Mouse (Mus musculus) thymus, adult 18-20 months (tissue): ENCODE results near the gene Arhgap8.

ENCODE experiments used
- DNase-seq, 2 experiments: peaks; one replicate each; pipeline ENCODE4 v3.0.0; 2022; ENCODE audit warnings: mixed read lengths in 2 of 2

Gene Arhgap8

DNA sequence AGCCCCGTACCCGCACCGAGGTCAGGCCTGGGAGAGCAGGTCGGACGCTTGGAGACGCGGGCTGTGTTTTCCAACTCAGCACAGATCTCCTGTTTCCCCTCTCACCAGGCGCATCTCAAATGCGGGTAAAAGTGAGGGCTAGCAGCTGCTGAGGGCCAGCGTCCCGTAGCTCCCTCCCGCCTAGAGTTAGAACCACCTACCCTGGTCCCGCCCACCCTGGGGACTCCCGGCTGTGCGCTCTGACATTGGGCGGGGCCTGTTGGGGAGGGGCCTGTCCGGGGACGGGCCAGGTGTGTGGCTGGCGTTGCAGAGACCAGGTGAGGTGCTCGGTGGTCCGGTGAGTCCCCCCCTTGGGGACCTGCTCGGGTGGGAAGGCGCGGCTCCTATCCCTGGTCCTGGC is at the start of gene Arhgap8:
Gene Arhgap8, plus strand, starts transcription at position 262 of the 400 bp plus-strand sequence.
- DNase-seq, result no peak

DNA sequence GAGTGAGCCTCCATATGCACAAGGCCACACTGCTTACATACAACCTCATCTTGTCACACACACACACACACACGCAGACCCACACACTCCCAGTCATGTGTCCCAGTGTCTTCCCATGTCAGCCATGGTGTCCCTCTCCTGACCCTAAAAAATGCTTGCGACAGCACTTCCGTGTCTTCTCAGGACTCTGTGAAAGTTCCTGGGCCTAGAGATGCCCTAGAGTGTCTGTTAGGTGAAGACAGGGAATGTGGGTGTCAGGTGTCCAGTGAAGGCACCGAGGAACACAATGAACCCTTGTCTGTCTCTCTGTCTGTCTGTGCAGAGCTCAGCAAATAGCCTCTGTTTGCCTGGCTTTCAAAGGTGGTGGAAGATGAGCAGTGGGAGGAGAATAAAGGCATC is 49.2 kb upstream of the Arhgap8 start:
- no peak for DNase-seq

DNA sequence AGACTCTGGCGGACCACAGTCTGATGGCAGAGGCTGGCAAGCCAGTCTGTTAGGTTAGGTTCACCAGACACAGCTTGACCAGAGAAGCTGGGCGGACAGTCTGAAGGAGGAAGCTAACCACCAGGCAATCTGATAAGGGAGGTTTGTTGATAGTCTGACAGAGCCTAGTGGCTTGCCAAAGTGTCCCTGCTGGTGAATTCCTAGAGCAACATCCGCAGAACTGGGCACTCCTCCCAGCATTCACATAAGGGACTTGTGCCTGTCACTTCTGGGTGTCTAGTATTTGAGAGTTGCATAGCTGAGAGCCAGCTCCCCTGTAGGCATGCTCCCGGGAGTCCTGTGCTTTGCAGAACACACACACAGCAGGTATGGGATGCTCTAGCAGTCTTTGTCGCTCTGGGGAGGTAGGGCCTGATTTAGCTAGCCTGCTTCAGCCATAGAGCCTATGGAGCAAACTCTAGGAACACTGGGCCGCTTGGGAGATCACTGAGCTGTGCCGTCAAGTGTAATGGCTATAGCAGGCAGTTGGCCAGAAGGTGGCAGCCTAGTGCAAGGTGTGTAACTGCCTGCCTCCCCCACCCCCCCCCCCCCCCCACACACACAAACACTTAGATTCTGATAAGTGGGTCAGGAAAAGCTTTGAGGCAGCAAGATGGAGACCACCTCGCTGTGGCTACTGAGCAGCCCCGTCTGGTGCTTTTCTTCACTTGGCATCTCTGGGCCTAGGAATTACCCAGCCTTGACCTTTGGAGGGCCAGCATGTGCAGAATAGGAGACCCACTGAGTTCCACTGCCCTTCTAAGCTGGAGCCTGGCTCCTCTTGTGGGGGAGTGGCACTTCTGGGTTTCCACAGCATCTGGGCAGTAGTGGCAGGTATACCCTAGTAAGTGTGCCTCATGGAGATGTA is 48.2 kb upstream of the Arhgap8 start:
- DNase-seq, result no peak

DNA sequence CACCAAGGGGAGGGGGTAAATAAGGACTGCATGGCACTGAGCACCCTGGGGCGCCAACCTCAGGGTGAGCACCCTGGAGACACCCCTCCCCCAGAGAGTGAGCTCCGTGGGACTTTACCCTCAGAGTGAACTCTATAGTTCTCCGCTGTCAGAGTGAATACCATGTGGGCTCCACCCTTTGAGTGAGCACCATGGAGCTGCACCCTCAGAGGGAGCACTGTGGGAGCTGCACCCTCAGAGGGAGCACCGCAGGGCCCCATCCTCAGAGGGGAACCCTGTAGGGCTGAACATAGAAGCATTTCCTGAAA is 47.6 kb upstream of the Arhgap8 start:
- DNase-seq, result no peak

DNA sequence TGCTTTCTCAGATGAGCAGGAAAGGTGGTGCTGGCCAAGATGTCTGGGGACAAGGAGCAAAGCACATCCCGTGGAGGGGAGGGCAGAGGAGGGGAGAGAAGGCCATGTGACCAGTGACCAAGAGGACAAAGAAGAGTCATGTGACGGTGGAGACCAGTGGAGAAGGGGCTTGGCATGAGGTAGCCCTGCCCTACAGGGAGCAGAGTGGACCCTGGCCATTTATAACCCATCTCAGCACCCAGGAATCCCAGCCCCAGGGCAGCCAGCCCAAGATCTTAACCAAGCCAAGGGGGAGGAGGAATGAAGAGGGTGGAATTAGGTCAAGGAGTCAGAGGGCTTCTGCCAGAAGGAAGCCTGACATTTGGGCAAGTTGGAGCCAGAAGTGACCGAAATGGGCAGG is 47.2 kb upstream of the Arhgap8 start:
- no peak for DNase-seq

DNA sequence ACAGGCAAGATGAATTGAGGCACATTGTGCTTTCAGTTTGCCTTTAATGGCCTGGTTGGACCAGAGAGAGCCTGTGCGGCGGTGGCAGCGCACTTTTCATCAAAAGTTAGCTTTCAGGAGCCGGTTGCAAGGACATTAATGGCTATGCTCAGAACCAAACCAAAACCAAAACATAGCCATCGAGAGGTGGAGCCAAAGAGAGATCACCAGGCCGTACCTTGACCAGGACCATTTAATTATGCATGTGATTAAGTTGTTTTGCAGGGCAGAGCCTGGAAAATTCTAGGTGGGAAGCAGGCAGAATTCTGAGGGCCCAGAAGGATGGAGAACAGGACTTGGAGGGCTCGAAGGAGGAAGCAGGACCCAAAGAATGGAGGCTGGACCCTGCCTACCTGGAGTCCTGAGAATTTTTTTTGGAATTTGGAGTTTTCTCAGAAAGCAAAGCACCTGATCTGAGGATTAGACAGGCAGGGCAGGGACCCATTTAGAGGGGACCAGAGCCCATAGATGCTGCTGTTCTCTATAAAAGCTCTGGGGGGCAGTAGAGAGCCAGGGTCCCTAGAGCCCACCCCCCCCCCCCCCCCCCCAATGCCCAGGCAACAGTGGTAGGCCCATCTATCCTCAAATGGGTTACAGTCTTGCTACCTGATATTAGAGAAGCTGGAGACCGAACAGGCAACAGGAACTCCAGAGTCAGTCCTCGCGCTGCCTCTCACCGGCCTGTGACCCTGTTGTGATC is 45.4 kb upstream of the Arhgap8 start:
- DNase-seq, result no peak

DNA sequence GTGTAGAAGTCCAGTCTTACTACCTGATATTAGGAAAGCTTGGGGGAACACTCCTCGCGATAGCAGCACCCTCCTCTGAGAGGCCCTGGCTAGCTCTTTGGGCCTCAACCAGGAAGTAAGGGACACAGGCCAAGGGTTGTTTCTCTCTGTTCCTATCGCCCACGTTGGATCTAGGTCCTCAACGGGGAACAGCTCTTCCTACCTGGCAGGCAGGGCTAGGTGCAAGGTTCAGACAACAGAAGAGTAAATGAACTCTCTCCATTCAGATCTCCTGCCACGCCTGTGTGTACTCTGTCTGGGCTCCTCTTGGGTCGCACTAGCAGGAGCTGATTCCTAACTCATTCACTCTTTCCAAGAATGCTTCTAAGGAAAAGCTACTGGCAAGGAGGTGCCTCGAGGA is 44.5 kb upstream of the Arhgap8 start:
- DNase-seq, result no peak

DNA sequence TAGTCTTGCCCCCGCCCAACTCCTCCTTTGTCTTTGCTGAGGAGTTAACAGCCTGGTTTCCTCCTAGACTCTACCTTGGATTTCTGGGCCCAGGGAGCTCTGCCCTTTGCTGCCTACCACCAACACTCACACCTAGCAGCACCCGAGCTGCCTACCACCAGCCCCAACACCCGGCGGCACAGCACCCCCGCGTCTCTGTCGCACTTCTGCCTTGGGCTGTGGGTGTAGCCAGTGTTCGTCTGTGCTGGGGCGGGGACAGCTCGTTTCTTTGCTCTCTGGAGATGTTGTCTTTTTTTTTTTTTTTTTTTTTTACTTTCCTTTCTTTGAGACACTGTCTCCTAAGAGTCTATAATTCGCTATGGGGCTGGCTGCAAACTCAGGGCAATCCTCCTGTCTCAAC is 41.9 kb upstream of the Arhgap8 start:
- no peak for DNase-seq

DNA sequence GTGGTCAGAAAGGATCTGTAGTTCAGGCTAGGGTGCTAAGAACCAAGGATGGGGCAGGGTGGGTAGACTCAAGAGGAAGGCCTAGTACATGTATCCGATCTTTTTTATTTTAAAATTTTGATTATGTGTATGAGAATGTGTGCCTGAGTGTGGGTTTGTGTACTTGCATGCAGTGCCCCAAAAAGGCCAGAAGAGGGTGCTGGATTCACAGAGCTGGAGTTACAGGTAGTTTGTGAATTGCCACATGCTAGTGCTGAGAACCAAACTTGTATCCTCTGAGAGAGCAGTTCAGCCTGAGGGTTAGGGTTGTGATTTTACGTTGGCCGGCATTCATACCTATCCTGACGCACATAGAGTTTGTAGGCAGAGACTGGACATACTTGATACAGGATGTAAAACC is 40.8 kb upstream of the Arhgap8 start:
- DNase-seq, result no peak

DNA sequence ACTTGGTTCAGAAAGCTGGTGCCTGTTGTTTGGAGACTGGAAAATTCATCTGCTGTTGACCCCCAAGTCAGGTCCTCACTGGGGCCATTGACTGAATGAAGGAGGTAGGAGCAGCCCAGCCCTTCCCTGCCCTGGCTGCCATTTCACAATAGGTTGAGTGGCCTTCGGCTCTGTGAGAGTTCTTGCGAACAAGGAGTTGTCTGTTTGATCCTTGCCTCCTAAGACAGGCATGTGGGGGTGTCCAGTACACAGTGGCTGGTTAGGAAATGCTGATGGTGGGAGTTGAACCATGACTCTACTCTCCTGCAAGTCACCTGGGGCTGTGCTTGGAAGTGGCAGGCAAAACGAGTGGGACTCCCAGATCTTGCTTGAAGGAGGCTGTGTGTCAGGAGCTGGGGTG is 40.1 kb upstream of the Arhgap8 start:
- DNase-seq, result no peak

DNA sequence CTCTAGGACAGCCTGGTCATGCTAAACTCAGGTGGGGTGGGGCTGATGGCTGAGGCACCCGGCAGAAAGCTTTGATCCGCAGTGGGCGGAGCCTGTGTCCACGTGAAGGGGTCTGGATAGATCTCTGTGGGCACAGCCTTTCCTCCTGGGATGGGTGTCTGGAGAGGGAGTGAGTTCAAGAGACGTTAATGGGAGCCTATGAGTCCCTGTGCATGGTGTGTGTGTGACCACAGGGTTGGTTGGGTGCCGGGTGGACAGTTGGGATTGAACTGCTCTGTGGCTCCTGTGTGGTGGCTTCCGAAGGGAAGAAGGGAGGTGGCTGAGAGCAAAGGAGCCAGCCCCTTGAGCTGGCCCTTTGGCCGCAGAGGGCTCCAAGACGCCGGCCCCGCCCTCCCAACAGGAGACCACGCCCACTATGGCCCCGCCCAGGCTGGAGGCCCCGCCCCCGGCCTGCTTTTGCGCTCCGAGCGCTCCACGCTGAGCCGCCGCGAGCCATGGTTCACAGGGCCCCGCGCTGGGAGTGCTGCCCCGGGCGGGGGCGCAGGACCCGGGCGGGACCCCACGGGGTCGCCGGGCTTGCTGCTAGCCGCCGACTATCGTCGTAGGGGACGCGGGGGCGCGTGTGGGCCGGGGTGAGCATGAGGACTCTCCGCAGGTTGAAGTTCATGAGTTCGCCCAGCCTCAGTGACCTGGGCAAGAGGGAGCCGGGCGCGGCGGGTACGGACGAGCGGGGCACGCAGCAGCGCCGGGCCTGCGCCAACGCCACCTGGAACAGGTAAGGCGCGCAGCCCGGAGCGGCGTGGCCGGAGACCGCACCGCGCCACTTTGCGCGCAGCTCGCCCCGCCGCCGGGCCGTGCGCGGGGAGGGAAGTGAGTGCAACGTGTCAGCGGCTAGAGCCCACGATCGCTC is 39.1 kb upstream of the Arhgap8 start:
- peak; percentile 39 to 43 for DNase-seq

DNA sequence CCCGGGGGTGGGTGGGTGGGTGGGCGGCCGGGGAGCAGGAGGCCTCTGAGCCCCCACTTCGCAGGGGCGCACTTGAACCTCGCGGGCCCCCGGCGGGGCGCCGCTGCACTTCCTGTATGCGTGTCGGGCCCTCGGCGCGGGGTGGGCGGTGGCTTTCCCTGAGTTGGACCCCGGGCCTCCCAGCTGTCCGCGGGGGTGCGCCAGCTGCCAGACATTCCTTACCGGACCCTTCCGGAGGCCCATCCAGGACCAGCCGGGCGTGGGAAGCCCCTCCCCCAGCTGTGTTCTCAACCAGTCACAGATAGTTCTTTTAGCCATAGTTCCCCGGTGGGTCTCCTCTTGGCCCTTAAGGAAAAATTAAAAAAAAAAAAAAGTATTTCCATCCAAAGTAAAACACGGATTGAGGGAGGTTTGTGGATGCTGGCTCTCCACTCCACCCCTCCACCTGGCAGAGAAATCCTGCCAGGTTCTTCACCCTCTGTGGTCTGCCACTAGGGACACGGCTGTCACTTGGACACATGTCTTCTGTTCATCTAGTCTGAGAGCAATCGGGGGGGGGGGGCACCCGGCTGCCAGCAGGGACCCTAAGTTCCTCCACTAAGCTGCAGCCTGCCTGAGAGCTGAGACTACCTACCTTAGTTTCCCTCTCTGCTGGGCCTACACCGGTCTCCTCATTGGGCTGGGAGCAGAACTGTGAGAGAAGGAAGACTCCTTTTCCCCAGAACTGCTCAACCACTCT is 38.2 kb upstream of the Arhgap8 start:
- peak in 1 of 2 experiments; percentile 17 for DNase-seq

DNA sequence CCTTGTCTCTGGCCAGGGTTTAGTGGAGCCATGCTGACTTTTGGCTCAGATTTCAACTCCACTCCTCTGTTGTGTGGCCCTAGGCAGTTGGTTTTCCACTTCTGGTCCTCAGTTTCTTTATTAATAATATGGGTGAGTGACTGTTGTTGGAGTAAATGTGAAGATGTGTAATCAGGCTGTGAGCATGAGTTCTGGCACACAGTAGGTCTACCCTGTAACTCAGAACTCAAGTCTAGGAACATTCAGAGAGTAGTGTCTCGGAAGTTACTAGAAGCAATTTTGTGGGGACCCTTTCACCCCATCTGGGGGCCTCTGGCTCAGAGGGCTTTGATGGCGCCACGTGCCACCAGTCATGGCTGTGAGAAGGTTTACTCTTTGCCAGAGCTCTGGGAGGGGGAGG is 37.6 kb upstream of the Arhgap8 start:
- no peak for DNase-seq

DNA sequence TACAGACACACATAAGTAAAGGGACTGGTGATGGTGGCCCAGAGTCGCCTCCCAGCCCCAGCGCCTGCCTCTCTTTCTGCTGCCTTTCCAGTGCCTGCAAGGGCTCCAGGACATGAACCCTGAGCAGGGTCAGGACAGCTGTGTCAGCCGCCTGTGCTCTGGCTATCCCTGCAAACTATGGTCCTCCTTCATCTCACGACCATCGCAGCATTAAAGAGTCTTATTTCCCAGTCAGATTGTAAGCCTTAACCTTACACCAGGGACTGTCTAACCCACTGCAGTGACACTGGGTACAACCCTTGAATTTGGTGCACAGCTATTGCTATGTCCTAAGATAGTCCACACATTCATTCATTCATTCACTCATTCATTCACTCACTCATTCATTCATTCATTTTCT is 37.0 kb upstream of the Arhgap8 start:
- DNase-seq, result no peak

DNA sequence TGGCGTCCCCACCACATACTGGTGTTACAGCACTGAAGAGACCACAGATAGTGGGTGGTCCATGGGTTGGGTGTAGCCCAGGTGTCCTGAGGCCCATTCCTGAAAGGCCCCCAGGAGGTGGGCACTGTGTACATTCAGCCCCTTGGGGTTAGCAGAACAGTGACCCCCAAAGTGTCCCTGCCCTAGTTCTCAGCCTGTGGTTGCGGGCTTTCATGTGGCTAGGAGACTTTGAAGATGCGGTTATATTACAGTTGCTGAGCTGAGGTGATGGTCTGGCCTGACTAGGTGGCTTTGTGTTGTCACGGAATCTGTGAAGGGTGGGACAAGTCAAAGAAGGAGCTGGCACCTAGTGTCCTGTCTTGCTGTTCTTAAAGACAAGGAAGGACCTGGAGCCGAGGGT is 35.3 kb upstream of the Arhgap8 start:
- no peak for DNase-seq

DNA sequence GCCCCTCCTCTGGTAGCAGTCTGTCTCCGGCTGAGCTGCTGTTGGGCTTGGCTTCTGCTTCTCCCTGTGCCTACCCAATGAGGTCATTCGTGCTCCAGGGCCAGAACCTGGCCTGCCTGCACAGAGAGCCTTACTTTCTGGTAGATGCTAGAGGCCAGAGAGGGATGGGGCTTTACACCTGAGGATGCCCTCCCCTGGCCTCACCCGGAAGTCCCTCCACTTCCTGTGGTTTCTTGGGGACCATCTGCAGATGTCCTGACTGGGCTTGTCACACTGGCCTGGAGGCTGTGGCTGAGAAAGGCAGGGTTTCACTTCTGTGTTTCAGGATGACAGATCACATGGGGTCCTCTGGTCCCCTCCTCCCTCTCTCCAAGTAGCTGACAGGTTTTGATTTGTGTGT is 34.4 kb upstream of the Arhgap8 start:
- DNase-seq, result peak; percentile 21 to 56

DNA sequence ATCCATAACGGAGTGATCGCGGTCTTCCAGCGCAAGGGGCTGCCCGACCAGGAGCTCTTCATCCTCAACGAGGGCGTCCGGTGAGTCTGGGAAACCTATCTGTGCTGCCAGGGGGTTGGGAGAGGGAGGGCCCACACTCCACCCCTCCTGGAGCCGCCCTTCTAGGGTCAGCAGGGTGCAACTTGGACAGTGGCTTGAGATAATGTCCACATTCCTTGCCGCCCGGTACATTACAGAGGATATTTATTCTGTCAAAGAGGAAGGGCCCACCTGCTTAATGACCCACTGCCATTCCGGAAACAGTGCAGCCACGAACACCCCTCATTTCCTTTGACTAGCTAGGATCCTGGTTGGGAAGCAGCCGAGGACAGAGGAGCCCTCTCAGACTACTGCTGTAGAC is 31.9 kb upstream of the Arhgap8 start:
- DNase-seq, result no peak

DNA sequence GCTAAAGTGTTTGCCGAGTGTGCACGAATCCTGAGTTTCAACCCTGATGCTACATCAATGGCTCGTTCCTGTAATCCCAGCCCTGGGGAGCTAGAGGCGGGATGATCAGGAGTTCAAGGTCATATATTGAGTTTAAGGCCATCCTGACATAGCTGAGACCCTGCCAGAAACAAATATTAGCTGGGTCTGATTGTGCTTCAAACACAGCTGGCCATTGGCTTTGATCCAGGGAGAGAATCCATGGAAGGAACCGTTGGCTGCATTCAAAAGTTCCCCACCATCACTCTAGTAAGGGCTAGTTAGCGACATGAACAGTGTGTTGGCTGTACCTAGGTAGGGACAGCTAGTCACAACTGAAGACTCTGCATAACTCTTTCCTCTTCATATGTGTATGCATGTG is 30.5 kb upstream of the Arhgap8 start:
- DNase-seq, result no peak

DNA sequence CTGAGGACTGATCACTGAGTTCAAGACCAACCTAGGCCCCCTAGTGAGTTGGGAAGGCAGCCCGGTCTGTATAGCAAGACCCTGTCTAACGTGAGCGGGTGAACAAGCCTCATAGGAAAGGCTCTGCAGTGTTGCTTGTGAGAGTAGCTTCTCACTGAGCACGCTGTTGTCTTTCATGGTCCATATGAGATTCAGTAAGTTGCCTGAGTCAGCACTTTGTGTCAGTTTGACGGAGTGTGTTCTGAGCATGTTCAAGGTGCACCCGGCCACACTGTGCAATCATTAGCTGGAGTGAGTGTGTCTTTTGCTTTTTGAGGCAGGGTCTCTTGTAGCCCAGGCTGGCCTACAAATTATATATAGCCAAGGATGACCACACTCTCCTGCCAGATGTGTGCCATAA is 28.3 kb upstream of the Arhgap8 start:
- DNase-seq, result no peak

DNA sequence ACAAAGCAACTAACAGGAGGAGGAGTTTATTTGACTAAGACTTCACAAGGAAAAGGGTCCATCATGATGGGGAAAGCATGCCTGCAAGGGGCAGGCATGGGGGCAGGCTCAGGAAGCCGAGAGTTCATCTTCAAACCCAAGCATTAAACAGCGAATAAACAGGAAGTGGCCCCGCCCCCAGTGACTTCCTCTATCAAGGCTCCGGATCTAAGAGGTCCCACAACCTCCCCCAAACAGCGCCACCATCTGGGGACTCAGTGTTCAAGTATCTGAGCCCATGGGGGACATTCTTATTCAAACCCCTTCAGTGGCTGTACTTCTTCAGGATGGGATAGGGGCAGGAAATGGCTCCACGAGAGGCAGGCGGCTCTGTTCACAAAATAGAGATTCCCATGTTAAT is 27.2 kb upstream of the Arhgap8 start:
- DNase-seq, result no peak

DNA sequence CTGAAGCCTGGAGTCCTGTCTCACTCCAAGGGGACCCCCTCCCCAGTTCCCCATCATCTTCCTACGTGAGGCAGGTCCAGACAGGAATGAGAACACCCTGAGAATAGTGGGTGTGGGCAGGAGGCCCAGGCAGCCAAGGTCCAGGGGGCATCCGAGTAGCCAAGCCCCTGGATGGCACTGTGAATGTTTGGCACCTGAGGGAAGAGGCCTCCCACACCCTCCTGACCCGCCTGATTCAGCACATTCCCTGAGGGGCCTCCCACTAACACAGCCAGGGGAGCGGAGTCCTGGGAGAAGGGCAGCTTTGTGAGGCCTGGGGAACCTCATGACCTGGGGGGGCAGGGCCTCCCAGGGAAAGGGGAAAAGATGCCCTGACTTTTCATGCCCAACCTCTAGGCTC is 23.8 kb upstream of the Arhgap8 start:
- DNase-seq, result no peak

DNA sequence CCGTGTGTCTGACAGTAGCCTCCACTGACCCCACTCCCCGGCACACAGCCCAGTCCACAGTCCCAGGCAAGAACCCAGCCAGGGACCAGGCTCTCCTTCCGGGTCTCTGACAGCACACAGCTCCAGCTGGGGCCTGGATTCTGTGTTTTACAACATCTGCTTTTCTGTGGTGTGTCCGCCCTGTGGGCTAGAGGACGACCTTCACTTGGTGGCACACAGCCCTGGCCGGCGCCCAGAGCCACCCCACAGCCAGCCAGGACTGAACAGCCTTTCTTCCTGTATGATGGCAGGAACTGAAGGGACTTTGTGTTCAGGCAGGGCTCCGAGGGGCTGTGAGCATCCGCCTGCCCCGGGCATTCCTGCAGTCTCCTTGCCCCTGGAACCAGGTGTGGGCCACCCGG is 22.2 kb upstream of the Arhgap8 start:
- no peak for DNase-seq

DNA sequence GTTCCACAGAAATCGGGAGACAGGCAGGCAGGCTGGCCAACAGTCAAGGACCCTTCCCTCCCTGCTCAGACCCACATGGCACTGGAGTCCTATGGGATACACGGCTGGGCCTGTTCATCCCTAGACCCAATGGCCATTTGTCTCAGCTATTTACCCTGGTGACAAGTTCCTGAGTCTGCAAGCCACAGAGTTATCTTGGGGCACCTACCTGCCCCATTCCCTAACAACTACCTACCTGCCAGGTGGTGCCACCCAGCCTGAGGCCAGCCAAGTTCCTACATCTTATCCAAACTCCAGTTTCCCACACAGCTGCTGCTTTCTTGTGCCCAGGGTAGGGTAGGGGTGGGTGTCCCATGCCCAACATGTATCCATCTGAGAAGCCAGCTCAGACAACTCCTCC is 21.7 kb upstream of the Arhgap8 start:
- DNase-seq, result no peak
